Mouse (Mus musculus) limb, embryonic 15.5 days (tissue): ENCODE data around the gene Phf13. TPM values are rescaled to one million over a fixed set of nuclear protein-coding genes. Genes with fewer than 3 reads are reported as not detected.

Experiments used
- ATAC-seq: fragments of 200-750 bp; cut with Nextera tagmentation; 2 replicates; pipeline ENCODE4 v1.8.0; 2017; ENCODE audit warnings: low read depth, moderate TSS enrichment; ENCODE audit not compliant: insufficient number of reproducible peaks, low FRiP score, low TSS enrichment
- H3K27ac ChIP-seq: fragments of 300-500 bp; sonication (generic); 2 replicates; pipeline ENCODE4 v1.5.1; 2015; ENCODE audit warnings: moderate library complexity, mild to moderate bottlenecking, inconsistent platforms
- H3K27me3 ChIP-seq: fragments of 300-500 bp; sonication (generic); 2 replicates; pipeline ENCODE4 v1.6.1; 2015; ENCODE audit warnings: inconsistent platforms
- H3K36me3 ChIP-seq: fragments of 300-500 bp; sonication (generic); 2 replicates; pipeline ENCODE4 v1.6.1; 2015; ENCODE audit warnings: inconsistent platforms
- H3K4me1 ChIP-seq: fragments of 300-500 bp; sonication (generic); 2 replicates; pipeline ENCODE4 v1.6.1; 2015; ENCODE audit warnings: inconsistent platforms
- H3K4me2 ChIP-seq: fragments of 300-500 bp; sonication (generic); 2 replicates; pipeline ENCODE4 v1.6.1; 2015; ENCODE audit warnings: mild to moderate bottlenecking, inconsistent platforms
- H3K4me3 ChIP-seq: fragments of 300-500 bp; sonication (generic); 2 replicates; pipeline ENCODE4 v1.5.1; 2015; ENCODE audit warnings: mild to moderate bottlenecking, inconsistent platforms
- H3K9ac ChIP-seq: fragments of 300-500 bp; sonication (generic); 2 replicates; pipeline ENCODE4 v1.6.1; 2015; ENCODE audit warnings: inconsistent platforms
- H3K9me3 ChIP-seq: fragments of 300-500 bp; sonication (generic); 2 replicates; pipeline ENCODE4 v1.6.1; 2016; ENCODE audit warnings: inconsistent platforms
- WGBS: fragments of 180-500 bp; shearing (Covaris S2); methylation state at CpG from one replicate; pipeline ENCODE4 v1.1.7; 2015; 5-methylcytosine and 5-hydroxymethylcytosine counted together
- polyA plus RNA-seq: library from polyadenylated mRNA; unstranded; fragments of >200 nt; fragmentation: Nextera tagmentation; extraction: Ambion mirVana; gene quantifications from 2 replicates; pipeline ENCODE4 v1.2.1, GENCODE M21; 2015

Phf13 gene
- polyA plus RNA-seq, 1 experiment from 2014 or later, result 34.2 TPM

DNA sequence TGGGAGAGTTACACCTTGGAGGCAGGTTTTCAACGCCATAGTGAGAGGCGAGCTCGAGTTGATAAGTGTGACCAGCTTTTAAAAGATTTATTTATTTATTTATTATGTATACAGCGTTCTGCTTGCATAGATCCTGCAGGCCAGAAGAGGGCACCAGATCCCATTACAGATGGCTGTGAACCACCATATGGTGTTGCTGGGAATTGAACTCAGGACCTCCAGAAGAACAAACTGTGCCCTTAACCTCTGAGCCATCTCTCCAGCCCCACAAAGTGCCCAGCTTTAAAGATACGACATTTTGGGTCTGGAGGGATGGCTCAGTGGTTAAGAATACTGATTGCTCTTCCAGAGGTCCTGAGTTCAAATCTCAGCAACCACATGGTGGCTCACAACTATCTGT, 33.0 kb upstream of the Phf13 start:
- WGBS, result 40% methylated on average over 5 of the region's 5 CpGs
- H3K9ac ChIP-seq, result no peak overlapping the region
- H3K4me2 ChIP-seq, result peak overlapping the region; percentile 92; the same call in 1 of the 2 replicates

DNA sequence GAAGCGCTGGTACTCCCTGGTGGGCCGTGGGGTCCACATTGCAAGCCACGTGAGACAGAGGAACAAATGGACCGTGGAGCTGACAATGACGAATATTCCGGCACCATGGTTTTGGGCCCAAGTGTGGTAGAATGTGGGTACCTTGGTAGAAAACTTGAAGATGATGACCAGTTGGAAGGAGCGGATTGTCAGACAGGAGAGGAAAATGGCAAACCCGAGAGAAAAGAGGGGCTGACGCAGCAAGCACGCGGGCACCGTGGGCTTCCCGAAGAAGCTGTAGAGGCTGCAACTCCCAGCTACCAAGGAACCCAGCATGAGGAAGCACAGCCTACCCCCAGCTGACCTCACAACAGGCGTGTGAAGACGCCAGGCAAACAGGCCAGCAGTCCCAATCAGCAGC, 32.4 kb upstream of the Phf13 start:
- WGBS, result 66% methylated on average over 15 of the region's 15 CpGs
- Histone ChIP-seq H3K9ac (peak overlapping the region; percentile 41), H3K4me1 (peaks cover 48% of the 10 kb centered on the region)

More for the DNA sequence above, 33.0 kb upstream of the Phf13 start:
- H3K27me3 ChIP-seq, result no peaks in the 10 kb centered on the region
- H3K9me3 ChIP-seq, result no peaks in the 10 kb centered on the region
- no peak overlapping the region for H3K4me3 ChIP-seq
- H3K36me3 ChIP-seq, result peaks cover 12% of the 10 kb centered on the region
- no peak overlapping the region for H3K27ac ChIP-seq
- H3K4me1 ChIP-seq, result peaks cover 46% of the 10 kb centered on the region
- ATAC-seq, result no peak

DNA sequence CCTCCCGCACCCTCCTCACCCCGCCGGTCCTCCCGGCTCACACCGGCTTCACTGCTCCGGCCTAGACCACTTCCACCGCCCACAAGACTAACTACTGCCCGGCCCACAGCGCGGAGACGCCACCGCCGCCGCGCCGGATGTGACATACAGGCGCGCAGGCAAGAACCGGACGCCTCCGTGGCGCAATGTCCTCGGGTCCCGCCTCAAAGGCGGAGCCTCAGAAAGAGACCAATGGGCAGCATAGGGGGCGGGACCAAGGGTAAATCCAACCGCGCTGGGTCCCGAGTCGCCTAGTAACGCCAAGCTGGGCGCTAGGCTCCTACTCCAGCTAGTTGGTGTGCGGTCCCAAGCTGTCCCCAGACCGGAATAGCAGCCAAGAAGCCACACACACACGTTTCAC, 31.5 kb upstream of the Phf13 start, which contains the start of gene Zbtb48:
TSS of gene Zbtb48 (minus strand) at position 148 of the 400 bp plus-strand sequence.
- Histone ChIP-seq H3K27ac (peak within 1 kb of the TSS; percentile 80), H3K4me1 (peaks cover 49% of the 10 kb centered on the region), H3K9ac (peak within 1 kb of the TSS; percentile 82), H3K4me3 (peak within 1 kb of the TSS; percentile 87), H3K9me3 (no peaks in the 10 kb centered on the region), H3K27me3 (no peaks in the 10 kb centered on the region), H3K36me3 (peaks cover 28% of the 10 kb centered on the region), H3K4me2 (peak within 1 kb of the TSS; percentile 92)
- WGBS, result under 1% methylated on average over 35 of the region's 35 CpGs
- peak; percentile 94 for ATAC-seq

More for the DNA sequence above, 32.4 kb upstream of the Phf13 start:
- Histone ChIP-seq H3K9me3 (no peaks in the 10 kb centered on the region), H3K27me3 (no peaks in the 10 kb centered on the region), H3K27ac (no peak overlapping the region), H3K4me2 (peak overlapping the region; percentile 92), H3K4me3 (peak overlapping the region; percentile 87; the same call in 1 of the 2 replicates), H3K36me3 (peaks cover 18% of the 10 kb centered on the region)
- ATAC-seq, result no peak

DNA sequence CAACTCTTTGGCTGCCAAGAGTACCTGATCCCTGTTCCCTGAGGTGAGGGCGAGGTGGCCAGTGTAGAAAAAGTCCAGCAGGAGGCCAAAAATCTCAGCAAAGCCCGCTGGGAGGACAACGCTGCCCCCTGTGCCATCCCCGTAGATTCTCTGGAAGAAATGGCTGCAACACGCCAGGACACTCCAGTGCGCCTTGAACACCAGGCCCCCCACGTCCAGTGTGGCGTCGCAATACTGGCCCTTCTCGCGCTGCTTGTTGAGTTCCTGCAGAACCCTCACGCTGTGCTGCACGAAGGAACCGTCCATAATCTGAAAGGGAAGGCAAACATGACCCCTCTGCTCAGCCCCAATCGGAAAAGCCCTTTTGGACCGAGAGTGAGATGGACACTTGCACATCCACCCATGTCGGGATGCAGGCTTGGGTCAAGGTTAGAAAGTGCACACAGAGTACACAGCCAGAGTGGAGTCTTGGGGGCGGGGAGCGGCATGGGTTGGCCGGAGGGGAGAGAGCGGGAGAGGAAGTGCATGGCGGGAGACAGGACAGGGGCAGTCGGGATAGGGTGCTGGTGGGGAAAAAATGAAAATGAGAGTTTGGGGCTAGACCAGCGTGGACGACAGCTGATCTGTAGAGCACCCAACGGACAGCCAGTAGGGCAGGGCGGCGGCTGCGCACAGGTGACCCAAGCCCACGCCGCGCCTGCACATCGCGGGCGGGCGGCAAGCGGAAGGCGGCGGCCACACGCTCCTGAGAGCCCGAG, 30.9 kb upstream of the Phf13 start:
- peaks cover 49% of the 10 kb centered on the region for H3K4me1 ChIP-seq
- peak overlapping the region; percentile 87 for H3K4me3 ChIP-seq
- 2% methylated on average over 38 of the region's 41 CpGs for WGBS
- peak; percentile 42 for ATAC-seq
- H3K27ac ChIP-seq, result peak overlapping the region; percentile 80
- H3K9me3 ChIP-seq, result no peaks in the 10 kb centered on the region
- peak overlapping the region; percentile 82 for H3K9ac ChIP-seq
- peaks cover 33% of the 10 kb centered on the region for H3K36me3 ChIP-seq
- no peaks in the 10 kb centered on the region for H3K27me3 ChIP-seq
- peak overlapping the region; percentile 92 for H3K4me2 ChIP-seq

DNA sequence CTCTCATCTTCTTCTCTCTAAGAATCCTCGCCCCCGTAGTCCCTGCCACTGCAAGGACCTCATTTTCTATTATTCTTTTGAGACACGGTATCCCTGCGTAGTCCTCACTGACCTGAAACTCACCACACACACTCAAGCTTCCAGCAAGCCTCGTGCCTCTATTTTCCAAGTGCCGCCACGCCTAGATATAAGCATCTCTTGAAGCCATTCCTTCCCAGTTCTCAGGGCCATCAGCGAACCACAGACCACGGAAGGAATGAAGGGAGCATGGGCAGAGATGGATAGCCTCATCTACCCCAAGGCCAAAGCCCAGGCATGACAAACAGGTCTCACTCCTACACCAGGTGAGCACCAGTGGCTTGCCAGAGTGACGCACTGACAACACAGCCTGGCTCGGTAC, 28.5 kb upstream of the Phf13 start:
- H3K9ac ChIP-seq, result no peak overlapping the region
- no peaks in the 10 kb centered on the region for H3K9me3 ChIP-seq
- H3K27me3 ChIP-seq, result no peaks in the 10 kb centered on the region
- H3K4me1 ChIP-seq, result peaks cover 40% of the 10 kb centered on the region
- WGBS, result 92% methylated on average over 11 of the region's 11 CpGs
- H3K36me3 ChIP-seq, result peaks cover 57% of the 10 kb centered on the region
- H3K4me2 ChIP-seq, result no peak overlapping the region
- ATAC-seq, result no peak
- H3K27ac ChIP-seq, result no peak overlapping the region
- no peak overlapping the region for H3K4me3 ChIP-seq

DNA sequence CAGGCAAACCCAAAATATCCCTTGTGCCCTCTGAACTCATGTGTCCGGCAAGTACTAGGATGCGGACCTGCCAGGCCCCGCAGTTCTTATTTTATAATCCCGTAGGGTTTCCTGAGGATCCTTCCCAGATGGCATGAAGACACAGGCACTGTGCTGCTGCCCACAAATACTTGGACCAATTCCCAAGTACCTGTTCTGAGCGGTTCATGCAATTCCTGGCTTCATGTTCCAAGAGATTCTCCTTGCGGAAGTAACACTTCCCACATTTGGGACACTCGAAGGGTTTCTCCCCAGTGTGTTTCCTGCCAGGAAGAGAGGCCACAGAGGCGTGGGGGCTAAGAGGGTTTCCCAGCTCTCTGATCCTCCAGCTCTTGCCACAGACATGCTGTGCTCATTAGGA, 26.4 kb upstream of the Phf13 start:
- Histone ChIP-seq H3K4me3 (no peak overlapping the region), H3K36me3 (peaks cover 77% of the 10 kb centered on the region), H3K27ac (no peak overlapping the region), H3K9me3 (no peaks in the 10 kb centered on the region), H3K9ac (no peak overlapping the region), H3K27me3 (no peaks in the 10 kb centered on the region), H3K4me1 (peaks cover 28% of the 10 kb centered on the region), H3K4me2 (no peak overlapping the region)
- 84% methylated on average over 8 of the region's 8 CpGs for WGBS
- no peak for ATAC-seq

DNA sequence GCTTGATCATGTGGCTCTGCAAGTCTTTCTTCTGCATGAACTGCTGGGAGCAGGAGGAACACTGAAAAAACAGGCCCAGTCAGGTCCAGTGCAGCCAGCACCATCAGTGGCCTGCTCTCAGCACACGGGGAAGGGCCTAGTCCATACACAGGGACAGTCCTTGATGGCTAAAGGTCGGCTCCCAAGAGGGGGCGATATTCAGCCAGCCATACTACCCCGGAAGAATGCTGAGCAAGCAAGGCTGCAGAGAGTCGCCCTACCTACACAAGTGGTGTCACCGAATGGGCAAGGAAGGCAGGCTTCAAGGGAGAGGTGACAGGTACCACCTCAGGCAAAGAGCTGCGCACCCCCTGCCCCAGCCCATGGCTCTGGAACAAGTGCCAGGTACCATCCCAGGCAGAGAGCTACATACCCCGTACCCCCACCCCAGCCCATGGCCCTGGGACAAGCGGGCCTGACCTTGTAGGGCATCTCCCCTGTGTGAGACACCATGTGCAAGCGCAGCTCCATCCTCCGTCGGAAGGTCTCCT, 25.6 kb upstream of the Phf13 start:
- Histone ChIP-seq H3K9me3 (no peaks in the 10 kb centered on the region), H3K36me3 (peaks cover 81% of the 10 kb centered on the region), H3K4me3 (no peak overlapping the region), H3K27me3 (no peaks in the 10 kb centered on the region), H3K4me1 (peaks cover 24% of the 10 kb centered on the region), H3K27ac (no peak overlapping the region), H3K4me2 (no peak overlapping the region), H3K9ac (no peak overlapping the region)
- ATAC-seq, result no peak
- 84% methylated on average over 12 of the region's 12 CpGs for WGBS

DNA sequence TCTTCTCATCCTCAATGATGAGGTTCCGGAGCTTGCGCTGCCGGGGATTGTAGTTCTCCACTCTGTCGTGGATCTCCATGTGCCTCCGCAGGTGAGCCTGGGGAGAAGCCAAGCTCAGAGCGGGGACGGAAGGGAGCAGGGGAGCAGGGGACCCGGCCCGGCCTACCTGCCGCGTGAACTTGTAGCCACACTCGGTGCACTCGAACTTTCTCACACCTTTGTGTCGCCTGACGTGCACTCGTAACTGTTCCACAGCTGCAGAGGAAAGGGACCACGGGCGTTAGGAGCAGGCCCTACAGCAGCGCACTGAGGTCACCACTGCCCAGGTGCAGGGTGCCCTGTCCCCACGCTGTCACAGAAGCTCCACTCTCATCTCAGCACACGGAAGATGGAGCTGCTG, 24.0 kb upstream of the Phf13 start:
- H3K4me3 ChIP-seq, result no peak overlapping the region
- H3K27ac ChIP-seq, result no peak overlapping the region
- WGBS, result 89% methylated on average over 21 of the region's 21 CpGs
- peaks cover 10% of the 10 kb centered on the region for H3K4me1 ChIP-seq
- H3K27me3 ChIP-seq, result no peaks in the 10 kb centered on the region
- H3K36me3 ChIP-seq, result peaks cover 95% of the 10 kb centered on the region
- H3K9me3 ChIP-seq, result no peaks in the 10 kb centered on the region
- no peak overlapping the region for H3K9ac ChIP-seq
- H3K4me2 ChIP-seq, result no peak overlapping the region
- no peak for ATAC-seq

DNA sequence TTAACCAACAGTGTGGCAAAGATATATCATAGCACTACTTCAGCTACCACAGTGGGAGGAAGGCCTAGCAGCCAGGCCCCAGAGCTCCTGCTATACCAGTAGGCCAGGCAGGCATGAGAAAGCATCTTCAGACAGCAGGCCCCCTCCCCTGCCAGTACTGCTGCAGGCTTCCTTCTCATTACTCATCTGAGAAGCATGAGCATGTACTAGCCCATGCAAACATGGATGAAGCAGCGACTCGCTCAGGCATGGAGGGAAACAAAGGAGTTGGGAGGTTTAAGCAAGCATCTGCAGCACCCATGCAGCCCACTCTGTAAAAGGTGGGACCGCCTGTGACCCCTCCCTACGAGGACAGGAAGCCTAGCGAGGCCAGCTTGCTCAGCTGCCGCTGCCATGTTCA, 23.0 kb upstream of the Phf13 start:
- Histone ChIP-seq H3K9me3 (no peaks in the 10 kb centered on the region), H3K4me2 (no peak overlapping the region), H3K4me3 (no peak overlapping the region), H3K27ac (no peak overlapping the region), H3K4me1 (0 out of 2 replicates have a peak, but pooled peaks cover 3% of the 10 kb centered on the region), H3K27me3 (no peaks in the 10 kb centered on the region), H3K9ac (no peak overlapping the region), H3K36me3 (peaks cover 95% of the 10 kb centered on the region)
- WGBS, result 77% methylated on average over 6 of the region's 6 CpGs
- no peak for ATAC-seq

DNA sequence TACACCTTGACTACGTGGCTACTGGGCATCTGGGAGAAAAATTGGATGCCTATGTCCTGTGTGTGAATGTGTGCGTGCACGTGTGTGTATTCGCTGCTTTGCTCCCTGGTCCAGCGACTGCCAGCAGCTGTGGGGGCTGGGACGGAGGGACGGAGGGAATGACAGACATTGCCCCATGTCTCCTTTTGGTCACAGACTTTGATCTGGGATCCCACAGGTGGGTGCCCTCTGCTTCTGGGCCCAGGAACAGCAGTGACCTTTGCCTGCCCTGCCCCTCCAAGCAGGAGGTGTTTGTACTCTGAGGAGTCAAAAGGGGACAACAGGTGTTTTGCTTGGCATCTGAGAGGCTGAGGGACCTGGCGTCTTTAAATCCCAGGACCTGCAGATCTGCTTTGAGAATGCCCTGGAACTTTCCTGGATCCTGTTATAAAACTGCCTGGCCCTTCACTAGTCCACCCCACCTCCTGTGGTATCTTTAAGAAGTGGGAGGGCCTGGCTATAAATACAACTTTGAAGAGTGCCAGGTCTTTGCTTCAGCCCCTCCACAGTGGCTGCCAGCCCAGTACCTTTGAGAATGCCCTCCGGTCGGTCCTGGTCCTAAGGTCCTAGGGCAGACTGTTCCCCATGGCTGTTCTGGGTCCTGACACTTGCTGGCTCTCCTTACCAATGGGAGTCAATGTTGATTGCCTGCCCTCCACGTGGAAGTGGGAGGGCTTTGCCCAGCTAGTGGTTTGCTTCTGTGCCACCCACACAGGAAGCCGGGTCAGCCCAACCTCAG, 17.2 kb upstream of the Phf13 start:
- no peaks in the 10 kb centered on the region for H3K9me3 ChIP-seq
- H3K4me2 ChIP-seq, result no peak overlapping the region
- WGBS, result 82% methylated on average over 12 of the region's 12 CpGs
- H3K36me3 ChIP-seq, result peaks cover 58% of the 10 kb centered on the region
- no peak overlapping the region for H3K4me3 ChIP-seq
- no peak for ATAC-seq
- H3K9ac ChIP-seq, result no peak overlapping the region
- H3K27ac ChIP-seq, result no peak overlapping the region
- H3K4me1 ChIP-seq, result peaks cover 37% of the 10 kb centered on the region
- H3K27me3 ChIP-seq, result no peaks in the 10 kb centered on the region

DNA sequence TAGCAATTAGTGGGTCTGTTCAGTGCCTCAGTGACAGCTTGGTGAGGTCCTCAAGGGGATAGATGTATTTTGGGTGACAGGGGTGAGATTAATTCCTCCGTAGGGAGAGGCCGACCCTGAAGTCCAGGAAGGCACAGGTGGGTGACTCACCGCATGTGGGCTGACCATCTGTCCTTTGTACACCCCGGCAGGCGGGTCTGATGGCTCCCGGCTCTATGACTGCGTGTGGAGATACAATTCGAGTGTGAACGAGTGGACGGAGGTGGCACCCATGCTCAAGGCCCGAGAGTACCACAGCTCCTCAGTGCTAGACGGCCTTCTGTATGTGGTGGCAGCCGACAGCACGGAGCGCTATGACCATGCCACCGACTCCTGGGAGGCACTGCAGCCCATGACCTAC, 16.1 kb upstream of the Phf13 start:
- WGBS, result 90% methylated on average over 16 of the region's 16 CpGs
- Histone ChIP-seq H3K4me1 (peaks cover 48% of the 10 kb centered on the region), H3K4me2 (no peak overlapping the region), H3K27ac (no peak overlapping the region), H3K27me3 (no peaks in the 10 kb centered on the region), H3K9ac (no peak overlapping the region), H3K9me3 (no peaks in the 10 kb centered on the region), H3K36me3 (peaks cover 48% of the 10 kb centered on the region), H3K4me3 (no peak overlapping the region)
- no peak for ATAC-seq
